In the genomic region with DNA sequence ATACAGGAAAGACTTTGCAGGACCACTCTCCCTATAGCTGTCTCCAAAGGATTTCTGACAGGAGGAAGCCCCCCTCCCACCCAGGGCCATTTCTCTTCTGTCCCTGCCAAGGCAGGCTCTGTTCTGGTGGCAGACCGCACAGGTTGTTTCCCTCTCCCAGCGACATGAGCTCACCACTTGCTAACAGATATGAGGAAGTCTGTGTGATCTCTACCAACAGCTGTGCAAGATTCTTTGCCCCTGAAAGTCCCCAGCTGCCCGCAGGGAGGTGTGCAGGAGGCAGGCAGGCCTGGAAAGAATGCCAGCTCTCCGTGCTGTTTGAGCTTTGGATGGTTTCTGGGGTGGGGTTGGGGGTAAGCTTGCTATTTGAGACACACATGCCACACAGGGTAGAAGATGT, we compare ENCODE assay signal across 12 mouse cellular contexts. TPM values are rescaled to one million over a fixed set of nuclear protein-coding genes. Genes with fewer than 3 reads are reported as not detected.
DNase-seq lines count a peak whose midpoint lies in the region; ATAC-seq and TF ChIP-seq lines count a peak whose summit lies in the region.
"Had no signal": no experiment of that assay in that cellular context is flagged by ENCODE, and none has a peak within 500 bp of the region (broad histone marks: within the 10 kb centered on the region; RNA-seq: fewer than 3 reads in every experiment).

No protein-coding gene starts in this region.

- no peaks in the 10 kb centered on the region for H3K36me3 ChIP-seq in embryonic facial prominence, embryonic 12.5 days
- no peaks in the 10 kb centered on the region for H3K36me3 ChIP-seq in embryonic facial prominence, embryonic 10.5 days (replicated peaks)
- H3K36me3 ChIP-seq in midbrain, embryonic 10.5 days, result no peaks in the 10 kb centered on the region
- H3K36me3 ChIP-seq in midbrain, embryonic 15.5 days (replicated peaks), result no peaks in the 10 kb centered on the region
- H3K36me3 ChIP-seq in stomach, postnatal 0 days (ENCODE audit: control insufficient read depth, insufficient read depth, low read length), result no peaks in the 10 kb centered on the region

- no peaks in the 10 kb centered on the region for H3K27me3 ChIP-seq in embryonic facial prominence, embryonic 12.5 days
- no peaks in the 10 kb centered on the region for H3K27me3 ChIP-seq in embryonic facial prominence, embryonic 10.5 days (replicated peaks; ENCODE audit: low read depth, poor library complexity, severe bottlenecking)
- no peaks in the 10 kb centered on the region for H3K27me3 ChIP-seq in midbrain, embryonic 10.5 days (ENCODE audit: low read depth, poor library complexity, severe bottlenecking)
- no peaks in the 10 kb centered on the region for H3K27me3 ChIP-seq in midbrain, embryonic 15.5 days (replicated peaks)
- no peaks in the 10 kb centered on the region for H3K27me3 ChIP-seq in stomach, postnatal 0 days (ENCODE audit: control insufficient read depth, insufficient read depth, low read length)

- H3K4me2 ChIP-seq in embryonic facial prominence, embryonic 12.5 days (replicated peaks), result no peak overlapping the region
- H3K4me2 ChIP-seq in midbrain, embryonic 15.5 days, result no peak overlapping the region
- no peak overlapping the region for H3K4me2 ChIP-seq in stomach, postnatal 0 days (replicated peaks; ENCODE audit: low read depth)

- no peak for TF ChIP-seq CTCF in stomach, postnatal 0 days (IDR thresholded peaks at IDR 0.05; ENCODE audit: low read depth)

- H3K27ac ChIP-seq in embryonic facial prominence, embryonic 12.5 days, result no peak overlapping the region
- no peak overlapping the region for H3K27ac ChIP-seq in embryonic facial prominence, embryonic 10.5 days (replicated peaks)
- H3K27ac ChIP-seq in midbrain, embryonic 10.5 days (replicated peaks), result peak overlapping the region; percentile 76
- no peak overlapping the region for H3K27ac ChIP-seq in midbrain, embryonic 15.5 days
- no peak overlapping the region for H3K27ac ChIP-seq in stomach, postnatal 0 days (replicated peaks)
- H3K27ac ChIP-seq: kidney, postnatal 0 days had no signal

- no peak for DNase-seq in embryonic facial prominence, embryonic 10.5 days (ENCODE audit: low spot score)
- DNase-seq in midbrain, embryonic 10.5 days (ENCODE audit: low spot score), result no peak
- DNase-seq in thymus, postnatal 36 days, result peak; percentile 6 to 14
- DNase-seq in stomach, postnatal 0 days (ENCODE audit: low spot score), result no peak
- no peak for DNase-seq in adrenal gland, adult 18-20 months (ENCODE audit: low spot score in 2 of 2)
- DNase-seq: adrenal gland, postnatal 36 days; cerebellum, adult 9-11 months; heart, postnatal 4 days had no signal

- WGBS in embryonic facial prominence, embryonic 12.5 days, result 32% methylated on average over 4 of the region's 4 CpGs
- WGBS in embryonic facial prominence, embryonic 10.5 days, result 63% methylated on average over 4 of the region's 4 CpGs
- 61% methylated on average over 4 of the region's 4 CpGs for WGBS in midbrain, embryonic 10.5 days
- 14% methylated on average over 4 of the region's 4 CpGs for WGBS in midbrain, embryonic 15.5 days
- WGBS in stomach, postnatal 0 days, result 25% methylated on average over 4 of the region's 4 CpGs

- ATAC-seq in embryonic facial prominence, embryonic 12.5 days (ENCODE audit: insufficient number of reproducible peaks, insufficient read depth, low FRiP score, low TSS enrichment), result peak; percentile 56; the same call in 1 of the 2 replicates
- no peak for ATAC-seq in midbrain, embryonic 15.5 days (replicated peaks)
- ATAC-seq in hematopoietic stem cell, adult 5-6 weeks (replicated peaks in 1 of 2; ENCODE audit: insufficient read depth in 1 of 2, low FRiP score in 2 of 2, low TSS enrichment in 1 of 2, low read depth in 1 of 2, poor library complexity in 2 of 2, severe bottlenecking in 2 of 2), result peak; percentile 88 to 96
- ATAC-seq in stomach, postnatal 0 days (ENCODE audit: low FRiP score, low TSS enrichment), result no peak

- no peak for TF ChIP-seq EP300 in stomach, postnatal 0 days (optimal IDR thresholded peaks at IDR 0.05)

- peaks cover 3% of the 10 kb centered on the region; the same call in 1 of the 2 replicates for H3K4me1 ChIP-seq in embryonic facial prominence, embryonic 12.5 days
- peaks cover 9% of the 10 kb centered on the region for H3K4me1 ChIP-seq in embryonic facial prominence, embryonic 10.5 days
- peaks cover 46% of the 10 kb centered on the region for H3K4me1 ChIP-seq in midbrain, embryonic 10.5 days
- peaks cover 14% of the 10 kb centered on the region for H3K4me1 ChIP-seq in midbrain, embryonic 15.5 days
- no peaks in the 10 kb centered on the region; the same call in 1 of the 2 replicates for H3K4me1 ChIP-seq in stomach, postnatal 0 days (replicated peaks; ENCODE audit: control insufficient read depth, insufficient read depth)

- no peaks in the 10 kb centered on the region for H3K9me3 ChIP-seq in embryonic facial prominence, embryonic 12.5 days
- H3K9me3 ChIP-seq in embryonic facial prominence, embryonic 10.5 days, result no peaks in the 10 kb centered on the region
- no peaks in the 10 kb centered on the region for H3K9me3 ChIP-seq in midbrain, embryonic 10.5 days (replicated peaks)
- H3K9me3 ChIP-seq in midbrain, embryonic 15.5 days, result no peaks in the 10 kb centered on the region
- H3K9me3 ChIP-seq in stomach, postnatal 0 days (ENCODE audit: control insufficient read depth, low read length), result no peaks in the 10 kb centered on the region

- H3K4me3 ChIP-seq in embryonic facial prominence, embryonic 12.5 days, result no peak overlapping the region
- no peak overlapping the region for H3K4me3 ChIP-seq in embryonic facial prominence, embryonic 10.5 days
- H3K4me3 ChIP-seq in midbrain, embryonic 10.5 days, result no peak overlapping the region
- H3K4me3 ChIP-seq in midbrain, embryonic 15.5 days, result no peak overlapping the region
- no peak overlapping the region for H3K4me3 ChIP-seq in stomach, postnatal 0 days (ENCODE audit: low read depth, low read length)

- H3K9ac ChIP-seq in embryonic facial prominence, embryonic 12.5 days, result no peak overlapping the region
- H3K9ac ChIP-seq in midbrain, embryonic 15.5 days, result no peak overlapping the region
- H3K9ac ChIP-seq in stomach, postnatal 0 days (ENCODE audit: low read length), result no peak overlapping the region

RNA-seq across cellular contexts. Expression of gene Parp11, which starts 38.9 kb away (rescaled TPM):
- polyA plus RNA-seq in embryonic facial prominence, embryonic 12.5 days (2016; fragmentation: Nextera tagmentation; extraction: Ambion mirVana), result 38.2 and 39.9 TPM in 2 replicates
- 31.4 and 33.4 TPM in 2 replicates for polyA plus RNA-seq in embryonic facial prominence, embryonic 10.5 days (2016; fragmentation: Nextera tagmentation; extraction: Ambion mirVana)
- 39.0 and 48.4 TPM in 2 replicates for polyA plus RNA-seq in midbrain, embryonic 10.5 days (2016; fragmentation: Nextera tagmentation; extraction: Ambion mirVana)
- polyA plus RNA-seq in midbrain, embryonic 15.5 days (2015; fragmentation: Nextera tagmentation; extraction: Ambion mirVana), result 90.4 and 95.6 TPM in 2 replicates
- 34.2 and 53.0 TPM in 2 replicates for total RNA-seq in hematopoietic stem cell, adult 5-6 weeks (2017)
- 7.7 and 8.1 TPM in 2 replicates for polyA plus RNA-seq in stomach, postnatal 0 days (2015; fragmentation: Nextera tagmentation; extraction: Ambion mirVana)
- total RNA-seq in adrenal gland, adult 18-20 months (2021), result 10 to 100 TPM; 17.0 to 18.1 TPM

Comparison
In these comparisons a context has a peak if more than half of its experiments do, and no peak if none do; other contexts are left out.
1. ATAC-seq: peak in embryonic facial prominence, embryonic 12.5 days (single experiment) and hematopoietic stem cell, adult 5-6 weeks (2 of 2); none in midbrain, embryonic 15.5 days (single experiment) and stomach, postnatal 0 days (single experiment).
2. DNase-seq: peak in thymus, postnatal 36 days (2 of 2); none in embryonic facial prominence, embryonic 10.5 days (single experiment), midbrain, embryonic 10.5 days (single experiment), stomach, postnatal 0 days (single experiment) and adrenal gland, adult 18-20 months (0 of 2).